Mouse (Mus musculus): ENCODE measurements around the gene Arpc1b. TPM values are rescaled to one million over a fixed set of nuclear protein-coding genes. Genes with fewer than 3 reads are reported as not detected.

Arpc1b gene
- polyA plus RNA-seq (2012; ENCODE audit: low replicate concordance) = 1,579 and 2,966 TPM in 2 replicates

DNA sequence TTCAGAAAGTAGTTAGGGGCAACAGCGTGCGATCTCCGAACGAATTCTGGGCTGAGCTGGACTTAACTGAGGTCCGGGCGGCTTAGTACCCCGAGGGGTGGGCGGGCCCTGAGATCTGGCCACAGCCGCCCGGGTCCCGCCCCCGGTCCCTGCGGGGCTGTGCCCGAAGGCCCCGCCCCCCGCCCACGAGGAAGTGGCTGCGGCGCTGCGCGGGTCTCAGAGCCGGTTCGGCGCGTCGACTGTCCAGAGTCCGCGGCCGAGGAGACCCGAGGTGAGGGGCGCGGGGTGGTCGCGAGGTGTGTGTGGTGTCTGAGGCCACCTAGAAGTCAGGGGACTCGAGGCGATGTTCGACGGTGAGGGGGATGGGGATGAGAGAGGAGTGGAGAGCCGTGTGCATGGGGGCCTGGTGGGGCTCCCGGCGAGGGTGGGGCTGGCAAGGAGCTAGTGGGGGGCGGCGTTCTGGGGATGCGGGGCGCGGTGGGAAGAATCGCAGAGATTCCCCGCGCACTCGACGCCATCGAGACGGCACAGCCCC is at the start of gene Arpc1b:
Gene Arpc1b (plus strand): TSS at position 145 of the 535 bp plus-strand sequence.

DNA sequence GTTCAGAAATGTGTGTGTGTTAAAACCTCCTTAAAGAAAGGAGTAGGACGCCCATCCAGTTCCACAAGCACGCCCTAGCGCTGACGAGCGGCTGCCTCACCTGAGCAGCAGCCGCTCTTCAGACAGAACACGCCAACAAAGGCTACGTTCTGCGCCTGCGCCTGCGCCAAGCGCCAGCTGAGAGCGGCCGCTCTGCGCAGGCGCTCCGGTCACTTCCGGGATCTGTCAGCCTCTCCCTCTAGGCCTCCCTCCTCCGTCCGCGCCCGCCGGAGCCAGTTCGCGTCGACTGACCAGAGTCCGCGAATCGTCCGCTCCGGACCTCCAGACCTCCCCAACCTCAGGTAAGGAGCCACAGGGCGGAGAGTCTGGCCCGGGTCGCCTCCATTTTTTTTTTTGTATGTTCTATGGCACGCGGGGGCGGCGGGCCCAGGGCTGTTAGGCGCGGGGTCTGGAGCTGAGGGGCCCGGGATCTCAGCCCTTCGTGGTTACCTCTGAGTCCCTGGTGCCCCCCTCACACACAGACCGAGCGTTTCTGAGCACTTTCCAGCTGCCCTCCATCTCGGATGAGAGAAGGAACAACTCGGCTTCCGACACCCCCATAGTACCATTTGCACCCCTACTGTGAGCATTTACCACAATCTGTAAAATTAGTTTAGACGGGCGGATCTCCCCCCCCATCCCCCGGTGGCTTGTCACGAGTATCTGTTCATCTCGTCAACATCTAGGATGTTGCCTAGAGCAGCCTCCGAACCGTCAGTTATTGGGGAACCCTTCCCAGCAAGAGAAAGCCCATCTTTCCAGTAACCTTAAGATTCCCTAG is 30.2 kb upstream of the Arpc1b start, which contains the start of the genes Arpc1a and Kpna7:
Gene Arpc1a (plus strand): TSS at position 199 of the 820 bp plus-strand sequence.
Gene Kpna7 (minus strand): TSS at position 399 of the 820 bp plus-strand sequence.

DNA sequence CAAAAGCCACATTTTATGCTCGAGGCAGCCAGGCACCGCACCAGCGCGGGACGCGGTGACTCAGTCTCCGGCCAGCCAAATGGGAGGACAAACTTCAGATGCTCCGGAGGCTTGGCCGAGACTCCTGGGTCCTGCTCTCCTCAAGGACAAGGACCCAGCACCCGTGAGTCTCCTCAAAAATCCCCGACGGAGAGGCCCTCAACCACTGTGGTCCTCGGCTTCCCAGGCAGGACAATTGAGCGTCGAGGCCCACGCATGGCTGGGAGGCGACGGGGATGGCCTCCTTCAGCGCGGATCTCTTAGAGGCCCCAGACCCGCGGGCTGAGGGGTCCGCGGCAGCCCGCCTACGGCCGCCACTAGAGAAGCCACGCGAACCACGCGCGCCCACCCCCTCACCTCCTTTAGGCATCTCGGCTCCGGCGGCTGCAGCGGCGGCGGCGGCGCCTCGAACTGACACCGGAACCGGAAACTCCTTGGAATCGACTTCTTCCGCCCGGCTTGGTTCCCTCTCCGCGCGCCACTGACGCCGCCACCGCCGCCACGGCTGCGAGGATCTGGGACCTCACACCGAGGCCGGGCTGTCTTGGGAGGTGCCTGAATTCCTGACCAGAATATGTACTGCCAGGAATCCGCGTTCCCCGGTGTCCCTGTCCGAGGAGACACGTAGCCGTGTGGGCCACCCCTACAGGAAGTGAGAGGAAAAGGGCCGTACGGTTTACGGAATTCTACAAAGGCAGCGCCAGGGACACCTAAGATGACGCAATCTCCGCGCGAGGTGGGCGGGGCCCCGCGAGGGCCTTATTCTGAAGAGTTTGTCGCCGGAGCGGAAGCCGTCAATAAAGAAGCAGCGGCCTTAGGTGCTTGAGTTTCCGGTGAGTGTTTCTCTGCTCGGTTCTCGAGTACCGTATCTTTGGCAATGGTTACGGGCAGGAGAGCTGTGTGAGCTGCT is 25.8 kb downstream of the Arpc1b start, which contains the start of the genes Pdap1 and Bud31:
Gene Pdap1 (minus strand): TSS at position 668 of the 949 bp plus-strand sequence.
Gene Bud31 (plus strand): TSS at position 792 of the 949 bp plus-strand sequence.

DNA sequence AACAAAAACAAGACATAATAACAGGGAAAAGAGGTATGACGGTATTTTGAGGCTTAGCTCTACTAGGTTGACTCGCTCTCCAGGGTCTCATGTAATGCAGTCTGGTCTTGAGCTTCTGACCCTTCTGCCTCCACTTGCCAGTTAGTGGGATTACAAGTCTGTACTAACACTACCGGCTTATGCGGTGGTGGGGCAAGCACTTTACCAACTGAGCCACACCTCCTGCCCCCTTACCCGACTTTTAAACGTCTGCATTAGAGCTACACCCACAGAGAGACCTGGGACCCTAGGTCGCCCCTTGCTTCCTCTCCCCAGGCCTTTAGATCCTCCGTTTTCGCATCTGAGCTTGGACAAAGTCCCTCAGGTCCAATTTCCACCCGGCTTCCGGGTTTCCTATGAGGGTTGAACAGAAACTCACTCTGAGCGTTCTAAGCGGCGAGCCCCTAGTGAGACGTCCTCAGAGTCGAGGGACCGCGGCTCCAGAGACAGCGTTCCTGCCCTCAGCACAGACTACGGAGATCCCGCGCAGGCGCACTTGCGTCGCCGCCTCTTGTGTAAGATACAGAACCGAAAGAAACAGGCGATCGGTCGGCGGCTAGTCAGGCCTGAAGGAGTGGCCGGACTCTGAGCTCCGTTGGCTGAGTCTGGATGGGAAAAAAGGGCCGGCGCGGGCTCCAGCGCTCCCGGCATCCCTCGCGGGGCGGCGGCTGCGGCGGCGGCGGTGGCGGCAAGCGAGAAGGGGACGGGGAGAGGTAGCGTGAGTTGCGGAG is 52.7 kb downstream of the Arpc1b start, which contains the start of the genes Ptcd1 and Cpsf4:
Gene Ptcd1 (minus strand): TSS at position 573 of the 770 bp plus-strand sequence.
Gene Cpsf4 (plus strand): TSS at position 678 of the 770 bp plus-strand sequence.

Other genes starting within 250 kb of the Arpc1b start
- 19.1 and 21.6 TPM in 2 replicates for gene Smurf1, start 148.4 kb upstream of the Arpc1b start, polyA plus RNA-seq (2012; ENCODE audit: low replicate concordance)
- not detected in 2 replicates for gene Gm4871, start 81.5 kb upstream of the Arpc1b start, polyA plus RNA-seq (2012; ENCODE audit: low replicate concordance)
- gene 1700018F24Rik, start 71.2 kb upstream of the Arpc1b start, polyA plus RNA-seq (2012; ENCODE audit: low replicate concordance) = not detected in 2 replicates
- 8.5 and 35.6 TPM in 2 replicates for gene Arpc1a, start 30.4 kb upstream of the Arpc1b start, polyA plus RNA-seq (2012; ENCODE audit: low replicate concordance)
- gene Kpna7, start 30.2 kb upstream of the Arpc1b start, polyA plus RNA-seq (2012; ENCODE audit: low replicate concordance) = not detected in 2 replicates
- gene Pdap1, start 26.0 kb downstream of the Arpc1b start, polyA plus RNA-seq (2012; ENCODE audit: low replicate concordance) = 31.3 and 71.5 TPM in 2 replicates
- 3.6 and 13.6 TPM in 2 replicates for gene Bud31, start 26.1 kb downstream of the Arpc1b start, polyA plus RNA-seq (2012; ENCODE audit: low replicate concordance)
- gene Ptcd1, start 52.9 kb downstream of the Arpc1b start, polyA plus RNA-seq (2012; ENCODE audit: low replicate concordance) = 17.5 and 25.2 TPM in 2 replicates
- 68.9 and 92.8 TPM in 2 replicates for gene Cpsf4, start 53.0 kb downstream of the Arpc1b start, polyA plus RNA-seq (2012; ENCODE audit: low replicate concordance)
- gene Atp5j2, start 77.8 kb downstream of the Arpc1b start, polyA plus RNA-seq (2012; ENCODE audit: low replicate concordance) = 10.0 and 60.4 TPM in 2 replicates
- 5.2 and 5.4 TPM in 2 replicates for gene Zkscan14, start 87.7 kb downstream of the Arpc1b start, polyA plus RNA-seq (2012; ENCODE audit: low replicate concordance)
- gene Zkscan5, start 90.3 kb downstream of the Arpc1b start, polyA plus RNA-seq (2012; ENCODE audit: low replicate concordance) = 1.2 and 2.8 TPM in 2 replicates
- 20.9 and 38.4 TPM in 2 replicates for gene Zfp655, start 117.5 kb downstream of the Arpc1b start, polyA plus RNA-seq (2012; ENCODE audit: low replicate concordance)
- gene Zscan25, start 166.3 kb downstream of the Arpc1b start, polyA plus RNA-seq (2012; ENCODE audit: low replicate concordance) = 38.1 and 64.9 TPM in 2 replicates
- gene Cyp3a57, start 231.1 kb downstream of the Arpc1b start, polyA plus RNA-seq (2012; ENCODE audit: low replicate concordance) = not detected in 2 replicates